Mouse (Mus musculus) kidney, postnatal 4 days (tissue): ENCODE measurements around the gene Crxos.
A peak's percentile ranks its signal among the peaks of the same experiment; 100 is the strongest.
"Not testable (repeated sequence)": the region's sequence is repeated elsewhere in the genome, so short reads cannot be mapped to it uniquely, and the experiment has no call there.

Experiments
- DNase-seq, 2 experiments: peaks; one replicate each; pipeline ENCODE4 v3.0.0; 2021; ENCODE audit warnings: mixed read lengths in 2 of 2

The Crxos gene

DNA sequence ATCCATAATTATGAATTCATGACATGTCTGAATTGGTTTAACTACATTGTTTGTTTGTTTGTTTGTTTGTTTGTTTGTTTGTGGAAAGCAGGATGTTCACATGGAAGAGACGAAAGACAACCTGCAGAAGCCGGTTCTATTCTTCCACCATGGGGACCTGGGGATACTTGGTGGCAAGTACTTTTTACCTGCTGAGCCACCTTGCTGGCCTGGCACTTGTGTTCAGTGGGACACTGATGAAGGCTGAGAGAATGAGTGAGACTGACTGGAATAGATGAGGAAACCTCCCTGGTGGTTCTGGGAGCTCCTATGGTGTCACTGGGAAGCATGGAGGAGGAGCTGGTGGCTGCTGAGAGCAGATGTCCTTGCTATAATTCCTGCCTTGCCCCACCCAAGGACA is at the start of gene Crxos:
Gene Crxos, plus strand, starts transcription at position 301 of the 400 bp plus-strand sequence.
- DNase-seq = no peak

DNA sequence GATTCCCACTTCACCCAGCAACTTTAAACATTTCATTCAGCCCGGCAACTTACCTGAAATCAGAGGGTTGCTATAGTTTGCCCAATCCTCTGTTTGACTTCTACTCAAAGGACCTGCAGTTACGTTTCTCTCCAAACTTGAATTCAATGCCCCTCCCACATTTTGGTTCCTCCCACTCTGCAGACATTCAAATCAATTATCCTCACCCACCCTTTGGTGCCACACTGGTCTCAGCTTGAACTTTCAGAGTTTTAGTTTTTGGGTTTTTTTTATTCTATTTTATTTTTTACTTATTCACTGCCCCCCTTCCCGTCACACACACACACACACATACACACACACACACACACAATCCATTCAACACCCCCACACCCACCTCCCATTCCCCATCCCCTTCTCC is 42.8 kb upstream of the Crxos start, which contains the start of gene Obox6:
Gene Obox6, minus strand, starts transcription at position 101 of the 400 bp plus-strand sequence.
- no peak for DNase-seq

DNA sequence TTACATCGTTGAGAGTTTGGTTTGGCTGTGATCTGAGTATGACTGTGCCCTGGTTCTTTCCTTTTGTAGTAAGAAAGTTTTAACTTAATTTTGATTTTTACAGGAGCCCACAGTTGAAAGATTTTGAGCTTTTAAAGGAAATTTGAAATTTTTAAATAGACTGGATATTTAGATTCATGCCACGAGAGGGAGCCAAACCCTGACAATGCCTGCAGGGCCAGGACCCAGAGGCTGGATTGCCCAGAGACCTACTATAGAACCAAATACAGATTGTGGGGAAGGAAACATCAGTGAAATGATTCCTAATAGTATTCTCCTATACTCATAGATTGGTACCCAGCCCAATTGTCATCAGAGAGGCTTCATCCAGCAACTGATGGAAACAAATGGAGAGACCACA is 22.8 kb upstream of the Crxos start:
- peak; percentile 2 to 5 for DNase-seq

DNA sequence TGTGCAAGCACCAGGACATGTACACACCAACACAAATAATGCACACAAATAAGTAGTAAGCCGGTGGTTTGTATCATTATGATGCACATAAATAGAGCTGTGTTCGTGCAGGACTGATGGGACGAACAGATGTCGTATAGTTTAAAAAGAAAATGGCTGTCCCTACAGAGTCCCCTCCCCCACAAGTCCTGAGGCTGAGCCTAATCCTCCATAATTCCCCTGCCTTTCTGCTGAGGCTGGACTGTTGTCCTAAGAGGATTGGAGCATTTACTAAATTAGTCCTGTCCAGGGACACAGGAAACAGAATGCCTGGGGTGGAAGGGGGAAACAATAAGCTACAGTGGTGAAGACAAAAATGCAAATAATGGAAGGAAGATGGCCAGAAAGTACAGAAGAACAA is 18.3 kb upstream of the Crxos start:
- DNase-seq = no peak

DNA sequence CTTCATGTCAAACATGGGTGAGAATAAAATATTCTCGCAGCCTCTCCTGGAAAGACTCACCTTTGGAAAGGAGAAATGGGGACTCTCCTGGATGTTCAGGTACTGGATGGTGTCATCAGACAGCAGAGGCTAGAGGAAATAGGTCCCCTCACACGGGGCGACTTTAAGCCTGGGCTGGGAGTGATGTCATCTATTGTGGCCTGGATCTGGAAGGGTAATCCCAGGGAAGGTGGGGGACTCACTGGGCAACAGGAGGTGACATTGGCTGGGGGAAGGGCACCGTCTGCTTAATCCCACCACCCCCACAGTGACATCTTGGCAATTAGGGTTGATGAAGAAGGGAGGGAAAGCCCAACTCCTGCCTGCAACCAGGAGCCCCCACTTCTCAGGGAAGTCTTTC is 2.7 kb upstream of the Crxos start, which contains the start of gene Crx:
Gene Crx, minus strand, starts transcription at position 213 of the 400 bp plus-strand sequence.
- DNase-seq = no peak

DNA sequence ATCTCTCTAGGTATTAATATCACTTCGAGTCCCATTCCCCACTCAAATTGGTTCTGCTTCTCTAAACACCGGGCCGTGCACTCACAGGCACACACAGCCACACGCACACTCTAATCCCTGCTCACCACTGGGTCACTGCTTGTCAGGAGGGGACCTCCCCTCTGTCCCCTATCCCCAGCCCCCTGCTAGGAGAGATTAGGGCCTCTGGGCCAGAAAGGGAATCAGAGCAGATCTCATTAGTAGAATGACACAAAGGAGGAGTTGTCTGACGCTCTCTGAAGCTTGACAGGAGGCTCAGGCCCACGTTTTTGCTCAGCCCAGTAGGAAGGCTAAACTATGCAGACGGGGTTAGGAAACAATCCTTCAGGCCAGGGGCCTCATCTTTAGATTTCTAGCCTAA is 1.0 kb upstream of the Crxos start:
- no peak for DNase-seq

DNA sequence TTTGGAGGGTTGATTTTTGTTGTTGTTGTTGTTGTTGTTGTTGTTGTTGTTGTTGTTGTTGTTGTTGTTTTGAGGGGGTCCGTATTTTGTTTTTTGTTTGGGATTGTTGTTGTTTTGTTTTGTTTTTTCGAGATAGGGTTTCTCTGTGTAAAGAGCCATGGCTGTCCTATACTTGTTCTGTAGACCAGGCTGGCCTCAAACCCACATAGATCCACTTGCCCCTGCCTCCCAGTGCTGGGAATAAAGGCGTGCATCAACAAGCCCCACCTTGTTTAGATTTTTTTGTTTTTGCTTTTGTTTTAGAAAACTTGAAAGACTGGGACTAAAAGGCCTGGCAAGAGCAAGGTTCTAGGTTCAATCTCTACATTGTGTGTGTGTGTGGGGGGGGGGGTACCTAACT is 586 bp upstream of the Crxos start:
- no peak for DNase-seq

DNA sequence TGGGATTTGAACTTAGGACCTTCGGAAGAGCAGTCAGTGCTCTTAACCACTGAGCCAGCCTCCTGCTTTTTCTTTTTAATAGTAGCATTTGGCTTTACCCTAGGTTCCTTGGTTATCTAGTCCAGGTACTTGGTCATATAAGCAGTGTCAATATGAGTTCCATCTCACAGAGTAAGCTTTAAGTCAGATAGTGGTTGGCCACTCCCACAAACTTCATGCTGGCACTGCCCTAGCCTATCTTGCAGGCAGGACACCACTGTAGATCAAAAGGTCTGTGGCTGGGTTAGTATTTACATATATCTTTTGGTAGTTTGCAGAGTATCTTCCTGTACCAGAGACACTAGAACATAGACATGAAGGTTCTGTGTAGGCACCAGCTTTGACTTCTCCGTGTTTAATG is 1.7 kb downstream of the Crxos start:
- DNase-seq = no peak

DNA sequence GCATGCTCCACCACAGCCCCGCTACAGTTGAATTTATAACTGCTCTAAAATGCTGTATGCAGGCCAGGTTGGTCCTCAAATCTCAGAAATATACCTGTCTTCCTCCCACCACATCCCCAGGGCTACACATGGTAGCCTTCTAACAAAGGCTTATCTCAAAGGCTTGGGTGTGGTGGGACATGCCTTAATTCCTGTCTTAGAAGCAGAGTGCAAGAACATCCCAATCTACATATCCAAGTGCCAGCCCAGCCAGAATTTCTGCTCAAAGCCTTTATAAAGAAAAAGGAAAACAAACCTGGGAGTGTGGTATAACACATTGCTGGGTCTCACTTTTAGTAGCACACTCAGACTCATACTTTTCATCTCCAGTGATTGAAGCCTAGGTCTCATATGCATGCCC is 11.8 kb downstream of the Crxos start:
- DNase-seq = no peak

DNA sequence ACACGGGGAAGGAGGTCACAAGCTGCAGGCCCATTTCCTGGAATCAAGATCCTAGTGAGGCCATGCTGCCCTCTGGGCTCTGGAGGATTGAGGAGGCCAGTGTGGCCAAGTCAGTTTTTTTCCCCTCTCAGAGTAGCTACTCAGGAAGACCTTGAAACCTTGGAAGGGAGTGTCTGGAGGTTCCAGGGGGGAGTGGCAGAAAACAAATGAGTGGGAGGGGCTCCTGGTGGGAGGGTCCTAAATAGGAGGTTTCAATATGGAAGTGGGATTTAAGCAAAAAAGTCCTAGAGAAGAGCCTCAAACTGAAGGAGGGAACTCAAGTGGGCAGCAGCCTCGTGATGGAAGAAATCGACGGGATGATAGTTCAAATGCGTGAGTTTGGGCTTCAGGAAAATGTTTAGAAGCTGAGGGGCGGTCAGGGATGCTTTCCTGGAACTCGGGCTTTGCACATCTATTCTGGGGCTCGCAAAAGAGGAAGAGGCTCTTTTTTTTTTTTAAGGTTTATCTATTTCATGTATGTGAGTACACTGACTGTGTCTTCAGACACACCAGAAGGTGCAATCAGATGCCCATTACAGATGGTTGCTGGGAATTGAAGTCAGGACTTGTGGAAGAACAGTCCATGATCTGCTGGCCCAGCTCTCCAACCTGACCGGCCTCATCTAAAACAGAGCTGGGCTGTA is 19.1 kb downstream of the Crxos start:
- DNase-seq = no peak

DNA sequence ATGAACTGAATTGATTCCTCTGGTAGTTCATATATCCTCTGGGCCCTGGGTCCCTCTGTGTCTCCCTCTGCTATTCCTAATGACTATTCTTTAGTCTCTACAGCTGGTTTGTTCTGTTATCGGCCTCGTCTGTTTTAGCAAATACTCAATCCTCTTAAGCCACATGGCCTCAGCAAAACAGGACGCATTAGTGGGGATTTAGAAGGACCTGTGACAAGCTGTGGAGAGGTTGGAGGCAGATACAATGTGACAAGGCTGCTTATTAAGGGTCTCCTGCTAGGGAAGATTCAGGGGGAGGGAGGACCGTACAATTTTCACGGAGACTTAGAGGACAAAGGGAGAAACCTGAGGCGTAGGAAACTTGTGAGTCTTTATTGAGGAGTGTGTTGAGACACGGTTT is 23.4 kb downstream of the Crxos start:
- DNase-seq = no peak

DNA sequence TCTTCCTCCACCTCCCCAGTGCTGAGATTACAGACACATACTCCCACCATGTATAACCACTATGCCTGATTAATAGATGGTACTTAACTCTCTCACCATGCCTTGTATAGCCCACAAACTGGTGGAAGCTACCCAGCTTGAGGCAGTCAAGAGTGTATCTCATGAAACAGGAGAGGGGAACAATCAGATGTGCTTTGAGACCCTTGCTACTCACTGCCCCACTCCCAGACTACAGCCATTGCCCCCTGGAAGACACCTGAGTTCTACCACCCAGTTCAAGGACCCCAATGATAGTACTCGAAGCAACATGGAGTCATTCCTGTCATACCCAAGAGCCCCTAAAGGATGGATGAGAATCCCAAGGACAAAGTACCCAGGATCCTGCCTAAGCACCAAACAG is 24.2 kb downstream of the Crxos start:
- DNase-seq = no peak

DNA sequence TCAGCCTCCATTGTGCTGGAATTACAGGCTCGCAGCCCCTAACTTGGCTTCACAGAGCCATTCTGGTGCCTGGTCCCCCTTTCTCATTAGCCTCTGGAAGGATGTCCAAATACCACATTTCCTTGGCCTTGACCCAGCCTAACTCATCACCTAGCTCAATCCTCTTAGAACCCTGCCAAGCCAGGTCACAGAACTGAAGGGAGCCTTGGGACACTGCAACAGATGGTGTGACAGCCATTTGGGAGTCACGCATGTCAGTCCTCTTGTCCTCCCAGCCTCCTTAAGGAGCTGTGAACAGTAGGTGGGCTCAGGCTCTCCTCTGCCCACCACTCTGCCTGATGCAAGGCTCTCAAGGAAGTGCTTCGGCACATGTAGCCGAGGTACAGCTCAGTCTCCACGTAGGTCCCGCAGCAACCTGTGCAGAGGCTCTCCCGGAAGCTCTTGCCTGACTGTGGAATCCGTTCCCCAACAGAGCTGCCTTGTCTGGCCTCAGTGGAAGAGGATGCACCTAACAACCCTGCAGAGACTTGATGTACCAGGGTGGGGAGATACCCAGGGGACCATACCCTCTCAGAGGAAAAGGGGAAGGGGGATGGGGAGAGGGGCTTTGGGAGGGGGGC is 25.7 kb downstream of the Crxos start:
- DNase-seq = no peak

DNA sequence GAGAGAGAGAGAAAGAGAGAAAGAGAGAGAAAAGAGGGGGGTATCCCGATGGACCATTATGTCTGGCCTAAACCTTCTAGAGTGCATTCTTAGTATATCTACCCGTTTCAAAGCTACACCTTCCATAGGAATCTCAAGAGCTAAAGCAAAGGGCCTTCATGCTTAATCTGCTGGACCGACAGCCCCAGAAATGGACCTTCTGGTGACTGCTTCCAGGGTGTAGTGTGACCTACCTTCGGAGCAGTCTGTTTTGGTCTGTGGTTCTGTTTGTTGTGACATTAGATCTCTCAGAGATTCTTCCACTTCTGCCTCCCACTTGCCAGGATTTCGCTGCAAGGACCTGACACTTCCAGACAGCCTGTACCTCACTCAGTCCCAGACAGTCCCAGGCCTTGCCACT is 28.1 kb downstream of the Crxos start:
- DNase-seq = no peak

DNA sequence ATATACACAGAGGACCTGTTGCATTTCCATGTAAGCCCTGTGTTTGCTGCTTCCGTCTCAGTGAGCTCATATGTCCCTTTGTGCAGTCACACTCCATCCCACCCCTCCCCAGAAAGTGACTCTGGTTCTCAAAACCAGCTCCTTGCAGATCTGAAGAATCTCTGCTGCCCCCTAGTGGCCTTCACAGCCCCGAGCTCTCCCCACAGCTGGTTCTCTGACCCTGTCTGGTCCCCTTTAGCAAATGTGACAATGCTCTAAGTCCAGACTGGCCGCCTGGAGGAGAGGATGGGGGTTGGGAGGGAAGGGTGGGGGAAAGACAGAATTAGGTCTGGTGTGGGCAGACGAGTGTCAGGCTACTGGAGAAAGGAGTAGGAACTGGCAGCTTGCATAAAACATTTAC is 29.8 kb downstream of the Crxos start:
- DNase-seq = peak; percentile 82 to 85

DNA sequence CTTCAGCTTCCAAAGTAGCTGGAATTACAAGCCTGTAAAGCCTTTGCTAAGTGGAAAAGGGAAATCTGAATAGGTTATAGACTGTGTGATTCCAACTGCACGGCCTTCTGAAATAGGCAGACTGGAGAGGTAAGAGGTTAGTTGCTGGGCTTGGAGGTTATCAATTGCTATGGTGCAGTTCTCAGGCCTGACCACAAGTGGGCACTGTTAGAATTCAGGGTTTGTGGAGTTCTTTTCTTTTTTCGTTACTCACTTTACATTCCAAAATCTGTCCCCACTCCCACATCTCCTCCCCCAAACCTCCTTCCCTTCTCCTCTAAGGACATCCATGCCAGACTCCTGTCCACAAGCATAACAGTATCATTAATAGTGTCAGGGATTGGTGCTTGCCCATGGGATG is 31.8 kb downstream of the Crxos start:
- peak; percentile 67 to 68 for DNase-seq

DNA sequence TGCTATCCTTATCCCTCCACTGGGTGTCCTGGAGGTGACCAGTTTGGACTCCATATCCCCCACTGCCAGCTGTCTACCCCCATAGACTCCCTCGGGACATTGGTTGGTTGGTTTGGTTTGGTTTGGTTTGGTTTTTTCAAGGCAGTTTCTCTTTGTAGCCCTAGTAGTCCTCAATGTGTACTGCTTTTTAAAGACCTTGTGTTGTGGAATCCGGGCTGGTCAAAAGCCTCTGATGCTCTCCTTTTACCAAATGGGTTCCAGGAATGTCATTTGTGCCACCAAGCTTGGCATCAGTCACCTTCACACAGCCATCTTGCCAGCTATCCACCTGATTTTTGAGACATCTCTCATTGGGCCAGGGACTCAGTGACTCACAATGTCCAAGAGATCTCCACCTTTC is 32.3 kb downstream of the Crxos start:
- DNase-seq = no peak

DNA sequence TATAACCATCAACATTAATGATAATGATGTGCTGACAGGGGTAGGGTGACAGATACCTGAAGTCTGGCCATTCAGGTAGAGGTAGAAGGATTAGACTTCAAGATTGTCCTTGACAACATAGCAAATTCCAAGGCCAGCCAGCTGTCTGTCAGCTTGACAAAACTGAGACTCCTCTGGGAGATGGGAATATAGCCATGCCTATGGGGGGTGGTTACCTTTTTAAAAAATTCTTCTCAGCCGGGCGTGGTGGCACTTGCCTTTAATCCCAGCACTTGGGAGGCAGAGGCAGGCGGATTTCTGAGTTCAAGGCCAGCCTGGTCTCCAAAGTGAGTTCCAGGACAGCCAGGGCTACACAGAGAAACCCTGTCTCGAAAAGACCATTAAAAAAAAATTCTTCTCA is 33.3 kb downstream of the Crxos start:
- DNase-seq = not testable (repeated sequence)

DNA sequence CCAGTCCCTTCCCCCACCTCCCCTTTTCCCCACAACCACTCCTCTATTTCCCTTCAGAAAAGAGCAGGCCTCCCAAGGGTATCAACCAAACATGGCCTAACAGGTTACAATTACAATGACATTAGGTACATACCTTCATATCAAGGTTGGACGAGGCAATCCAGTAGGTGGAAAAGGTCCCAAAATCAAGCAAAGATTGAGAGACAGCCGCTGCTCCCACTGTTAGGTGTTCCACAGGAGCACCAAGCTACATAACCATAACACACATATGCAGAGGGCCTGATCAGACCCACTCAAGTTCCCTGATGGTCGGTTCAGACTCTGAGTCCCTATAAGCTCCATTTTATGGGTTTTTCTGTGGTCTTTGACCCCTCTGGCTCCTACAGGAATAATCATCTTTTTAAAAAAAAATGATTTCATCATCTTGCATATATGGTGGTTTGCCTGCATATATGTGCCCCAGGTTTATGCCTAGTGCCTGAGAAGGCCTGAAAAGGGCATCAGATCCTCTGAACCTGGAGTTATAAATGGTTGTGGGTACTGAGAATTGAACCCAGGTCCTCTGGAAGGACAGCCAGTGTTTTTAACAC is 33.8 kb downstream of the Crxos start:
- DNase-seq = no peak

DNA sequence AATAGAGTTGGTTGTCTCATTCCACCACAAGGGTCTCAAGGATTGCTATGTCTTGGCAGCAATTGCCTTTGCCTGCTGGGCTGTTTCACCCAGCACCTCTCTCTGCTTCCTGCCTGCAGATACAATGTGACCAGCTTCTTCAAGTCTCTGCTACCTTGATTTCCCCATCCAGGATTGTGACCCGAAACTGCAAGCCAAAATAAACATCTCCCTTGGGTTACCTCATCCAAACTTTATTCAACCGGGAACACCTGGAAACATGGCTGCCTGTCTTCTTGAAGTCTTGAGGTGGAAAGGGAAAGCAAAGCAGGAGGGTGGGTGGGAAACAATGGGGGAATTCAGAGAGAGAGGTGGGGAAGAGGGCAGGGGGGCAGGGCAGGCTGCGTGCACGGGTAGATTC is 34.6 kb downstream of the Crxos start:
- no peak for DNase-seq

DNA sequence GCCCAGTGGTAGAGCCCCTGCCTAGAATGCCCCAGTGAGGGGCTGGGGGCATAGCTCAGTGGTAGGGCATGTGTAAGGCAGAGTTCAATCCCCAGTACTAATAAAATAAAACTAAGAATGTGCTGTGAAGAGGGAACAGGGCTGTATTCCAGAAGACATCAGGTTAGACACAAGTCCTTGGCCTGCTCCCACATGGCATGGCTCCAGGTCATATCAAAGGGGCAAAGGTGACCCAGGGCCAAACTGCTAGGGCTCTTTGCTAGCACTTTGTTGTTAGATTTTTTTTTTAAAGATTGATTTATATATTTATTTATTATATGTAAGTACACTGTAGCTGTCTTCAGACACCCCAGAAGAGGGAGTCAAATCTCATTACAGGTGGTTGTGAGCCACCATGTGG is 36.0 kb downstream of the Crxos start:
- DNase-seq = no peak

DNA sequence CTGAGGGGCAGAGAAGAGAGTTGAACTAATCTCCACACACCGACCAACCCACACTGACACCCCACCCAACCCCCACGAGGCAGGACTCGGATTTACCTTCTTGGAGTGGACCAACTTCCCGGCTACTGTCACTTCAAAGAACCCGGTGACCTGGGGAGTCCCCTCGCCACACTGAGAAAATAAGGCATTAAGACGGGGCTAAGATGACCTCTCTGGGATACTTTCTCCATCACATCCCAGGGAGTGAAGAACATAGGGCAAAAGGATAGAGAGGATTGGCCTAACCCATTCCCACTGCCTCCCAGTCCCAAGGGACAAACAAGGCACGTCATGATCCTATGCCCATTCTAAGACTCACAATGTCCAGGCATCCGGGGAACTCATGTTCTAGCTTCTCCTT is 37.5 kb downstream of the Crxos start:
- DNase-seq = no peak

DNA sequence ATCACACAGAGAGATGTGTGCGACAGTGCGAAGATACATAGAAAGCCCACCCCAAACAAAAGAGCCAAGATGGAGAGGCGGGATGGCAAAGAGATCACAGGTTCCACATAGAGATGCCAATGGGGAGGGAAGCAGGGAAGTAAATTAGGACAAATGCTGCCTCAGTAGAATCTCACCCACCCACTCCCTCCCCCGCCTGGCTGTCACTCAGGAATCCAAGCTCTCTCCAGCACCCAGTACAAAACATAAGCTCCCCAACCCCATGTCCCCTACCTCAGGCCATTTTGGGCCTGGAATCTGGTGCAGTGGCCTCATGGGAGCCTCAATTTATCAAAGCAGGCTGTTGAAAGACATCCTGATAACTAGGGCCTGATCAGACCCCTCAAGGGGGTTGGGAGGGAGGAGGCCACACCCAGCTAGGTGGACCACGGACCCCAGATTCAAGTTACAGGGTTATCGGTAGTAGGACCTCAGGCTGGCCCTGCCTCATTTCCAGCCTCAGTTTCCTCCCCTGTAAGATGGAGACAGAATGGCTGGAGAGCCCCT is 38.3 kb downstream of the Crxos start:
- no peak for DNase-seq

DNA sequence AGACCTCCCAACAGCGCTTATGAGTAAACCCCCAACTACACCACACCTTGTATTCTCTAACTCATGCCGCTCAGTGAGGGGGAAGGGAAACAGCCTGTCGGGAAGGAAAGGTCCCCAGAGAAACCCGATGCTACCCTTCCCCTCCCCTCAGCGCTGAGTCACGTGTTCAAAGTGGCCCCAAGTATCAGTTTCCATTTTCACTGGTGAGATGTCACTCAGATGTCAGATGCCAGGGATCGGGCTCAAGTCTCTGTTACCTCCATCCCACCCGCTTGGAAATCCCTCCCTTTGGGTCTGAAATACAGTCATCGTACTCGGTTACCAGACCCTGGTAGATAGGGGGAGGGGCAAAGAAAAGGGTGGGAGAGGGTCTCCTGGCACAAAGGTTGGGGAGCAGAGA is 39.4 kb downstream of the Crxos start:
- DNase-seq = peak in 1 of 2 experiments; percentile 37
